Mouse (Mus musculus) cerebellum, adult 2 months (tissue): Measurements from ENCODE around the gene Mtcl1.

ENCODE experiments used
- CTCF ChIP-seq: fragments of 200-500 bp; IDR thresholded peaks from 2 replicates; pipeline ENCODE4 v1.5.1; 2011; ENCODE audit warnings: low read depth, mild to moderate bottlenecking, control low read depth, low read length, moderate library complexity, borderline replicate concordance; ENCODE audit not compliant: insufficient read depth
- POLR2A ChIP-seq: fragments of 200-500 bp; IDR thresholded peaks from 2 replicates; pipeline ENCODE4 v1.6.1; 2011; ENCODE audit warnings: low read length, control low read depth, borderline replicate concordance; ENCODE audit not compliant: insufficient read depth

GRCm38 (mm10) chr17:66434566-66434965, 15.0 kb downstream of the Mtcl1 start:
- TF ChIP-seq POLR2A, result no peak
- no peak for TF ChIP-seq CTCF
